Mouse (Mus musculus) ES-CJ7 (cell line): ENCODE data around the gene 2410131K14Rik.
A peak's percentile ranks its signal among the peaks of the same experiment; 100 is the strongest.

Source experiments
- DNase-seq: peaks from one replicate; pipeline ENCODE4 v3.0.0; 2011; ENCODE audit warnings: low read depth, low spot score

The 2410131K14Rik gene

GRCm38 (mm10) chr5:118260642-118261041 lies 15.6 kb downstream of the 2410131K14Rik start:
- DNase-seq = no peak

- DNase-seq = no peak
These were observed 16.2 kb downstream of the 2410131K14Rik start for GRCm38 (mm10) chr5:118261181-118261580.

- no peak for DNase-seq
These were observed 17.4 kb downstream of the 2410131K14Rik start for GRCm38 (mm10) chr5:118262418-118262817.

GRCm38 (mm10) chr5:118264279-118264678 lies 19.3 kb downstream of the 2410131K14Rik start:
- no peak for DNase-seq

- no peak for DNase-seq
These were observed 20.3 kb downstream of the 2410131K14Rik start for GRCm38 (mm10) chr5:118265366-118265765.

- DNase-seq = peak; percentile 51
These were observed 21.3 kb downstream of the 2410131K14Rik start for GRCm38 (mm10) chr5:118266309-118266708.

GRCm38 (mm10) chr5:118268987-118269386 lies 24.0 kb downstream of the 2410131K14Rik start:
- peak; percentile 70 for DNase-seq

GRCm38 (mm10) chr5:118271449-118272110 lies 26.6 kb downstream of the 2410131K14Rik start:
- DNase-seq = no peak

GRCm38 (mm10) chr5:118273446-118273845 lies 28.4 kb downstream of the 2410131K14Rik start:
- no peak for DNase-seq

- no peak for DNase-seq
These were observed 29.5 kb downstream of the 2410131K14Rik start for GRCm38 (mm10) chr5:118274546-118274945.

GRCm38 (mm10) chr5:118276281-118276680 lies 31.3 kb downstream of the 2410131K14Rik start:
- DNase-seq = no peak

- DNase-seq = no peak
These were observed 31.7 kb downstream of the 2410131K14Rik start for GRCm38 (mm10) chr5:118276711-118277110.

GRCm38 (mm10) chr5:118277741-118278495 lies 32.9 kb downstream of the 2410131K14Rik start:
- peak; percentile 66 for DNase-seq

- peak; percentile 79 for DNase-seq
These were observed 46.4 kb downstream of the 2410131K14Rik start for GRCm38 (mm10) chr5:118291453-118291852.

- DNase-seq = no peak
These were observed 47.4 kb downstream of the 2410131K14Rik start for GRCm38 (mm10) chr5:118292476-118292875.

- no peak for DNase-seq
These were observed 49.2 kb downstream of the 2410131K14Rik start for GRCm38 (mm10) chr5:118294086-118294864.

- no peak for DNase-seq
These were observed 49.8 kb downstream of the 2410131K14Rik start for GRCm38 (mm10) chr5:118294865-118295258.

- no peak for DNase-seq
These were observed 52.3 kb downstream of the 2410131K14Rik start for GRCm38 (mm10) chr5:118297338-118297746.

- DNase-seq = no peak
These were observed 54.8 kb downstream of the 2410131K14Rik start for GRCm38 (mm10) chr5:118299720-118300400.

- DNase-seq = no peak
These were observed 57.6 kb downstream of the 2410131K14Rik start for GRCm38 (mm10) chr5:118302466-118303155.
